Mouse (Mus musculus) kidney, postnatal 4 days (tissue): ENCODE data around the gene Map2k2.
A peak's percentile ranks its signal among the peaks of the same experiment; 100 is the strongest.

Source experiments
- DNase-seq, 2 experiments: peaks; one replicate each; pipeline ENCODE4 v3.0.0; 2021; ENCODE audit warnings: mixed read lengths in 2 of 2

Gene Map2k2

DNA sequence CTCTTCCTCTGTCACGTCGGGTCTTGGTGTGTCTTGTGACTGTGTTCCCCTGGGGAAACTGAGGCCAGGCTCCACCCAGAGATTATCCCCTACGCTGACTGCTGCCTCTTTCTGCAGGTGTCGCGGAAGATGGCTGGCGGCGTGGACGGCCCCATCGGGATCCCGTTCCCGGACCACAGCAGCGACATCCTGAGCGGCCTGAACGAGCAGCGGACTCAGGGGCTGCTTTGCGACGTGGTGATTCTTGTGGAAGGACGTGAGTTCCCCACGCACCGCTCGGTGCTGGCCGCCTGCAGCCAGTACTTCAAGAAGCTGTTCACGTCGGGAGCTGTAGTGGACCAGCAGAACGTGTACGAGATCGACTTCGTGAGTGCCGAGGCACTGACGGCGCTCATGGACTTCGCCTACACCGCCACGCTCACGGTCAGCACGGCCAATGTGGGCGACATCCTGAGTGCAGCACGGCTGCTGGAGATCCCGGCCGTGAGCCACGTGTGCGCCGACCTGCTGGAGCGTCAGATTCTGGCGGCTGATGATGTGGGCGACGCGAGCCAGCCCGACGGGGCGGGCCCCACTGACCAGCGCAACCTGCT is 38.2 kb downstream of the Map2k2 start:
- DNase-seq: no peak

GRCm38 (mm10) chr10:81144667-81145066 is 39.0 kb downstream of the Map2k2 start:
- DNase-seq: peak in 1 of 2 experiments; percentile 37

- DNase-seq: no peak
These were observed 39.6 kb downstream of the Map2k2 start for GRCm38 (mm10) chr10:81145307-81145706.

DNA sequence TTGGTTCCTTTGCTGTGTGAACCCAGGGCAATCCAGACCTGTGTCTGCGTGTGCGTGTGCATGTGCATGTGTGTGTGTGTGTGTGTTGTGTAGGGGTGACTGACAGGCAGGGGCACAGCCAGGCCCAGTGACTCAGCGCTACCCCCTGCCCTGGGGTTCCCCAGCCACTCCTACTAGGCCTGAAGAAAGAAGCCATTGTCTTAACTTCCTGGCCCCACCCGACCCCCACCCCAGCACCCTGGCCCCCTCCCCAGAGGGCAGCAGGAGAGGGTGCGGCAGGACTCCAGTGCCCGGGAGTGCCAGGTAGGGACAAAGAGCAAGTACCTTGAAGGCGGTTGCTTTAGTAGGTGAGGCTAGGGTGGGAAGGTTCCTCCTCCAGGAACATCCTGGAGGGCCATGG is 40.1 kb downstream of the Map2k2 start:
- DNase-seq: no peak

GRCm38 (mm10) chr10:81146296-81146695 is 40.6 kb downstream of the Map2k2 start:
- DNase-seq: no peak

GRCm38 (mm10) chr10:81151261-81151660 is 45.5 kb downstream of the Map2k2 start:
- DNase-seq: no peak

GRCm38 (mm10) chr10:81152609-81153008 is 46.9 kb downstream of the Map2k2 start:
- no peak for DNase-seq

GRCm38 (mm10) chr10:81154313-81154712 is 48.6 kb downstream of the Map2k2 start:
- DNase-seq: no peak

GRCm38 (mm10) chr10:81154736-81155135 is 49.0 kb downstream of the Map2k2 start:
- no peak for DNase-seq

- DNase-seq: peak; percentile 56 to 73
These were observed 56.0 kb downstream of the Map2k2 start for GRCm38 (mm10) chr10:81161602-81162317.

DNA sequence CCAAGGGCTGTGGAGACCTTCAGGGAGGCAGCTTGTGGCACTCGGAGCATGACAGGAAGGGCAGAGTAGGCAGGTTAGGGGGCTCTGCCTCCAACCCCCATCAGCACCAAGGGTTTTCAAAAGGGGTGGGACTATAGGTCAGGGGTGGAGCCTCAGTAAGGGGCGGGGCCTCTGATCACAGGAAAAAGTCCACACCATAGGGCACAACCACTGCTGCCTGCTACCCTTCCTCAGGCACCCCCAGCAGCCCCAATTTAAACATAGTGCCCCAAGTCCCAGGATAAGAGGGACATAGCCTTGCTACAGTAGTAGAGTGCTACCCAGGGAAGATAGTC is 56.6 kb downstream of the Map2k2 start:
- peak in 1 of 2 experiments; percentile 40 for DNase-seq

DNA sequence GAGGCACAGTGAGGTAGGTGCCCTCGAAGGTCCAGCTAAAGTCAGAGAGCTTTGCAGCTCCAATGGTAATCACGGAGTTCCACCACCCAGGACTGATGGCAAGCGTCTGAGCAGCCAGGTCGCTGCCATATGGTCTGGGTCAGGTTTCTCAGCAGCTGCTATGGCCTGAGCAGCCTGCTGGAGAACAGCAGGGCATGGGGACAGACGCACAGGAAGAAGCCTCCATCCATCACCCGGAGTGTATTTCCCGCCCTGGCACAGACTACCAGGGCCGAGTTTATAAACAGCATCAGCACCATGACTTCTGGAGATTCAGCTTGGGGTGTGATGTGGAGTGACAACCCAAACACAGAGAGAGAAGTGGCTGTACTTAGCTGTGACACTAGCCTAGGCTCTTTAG is 59.4 kb downstream of the Map2k2 start:
- no peak for DNase-seq

DNA sequence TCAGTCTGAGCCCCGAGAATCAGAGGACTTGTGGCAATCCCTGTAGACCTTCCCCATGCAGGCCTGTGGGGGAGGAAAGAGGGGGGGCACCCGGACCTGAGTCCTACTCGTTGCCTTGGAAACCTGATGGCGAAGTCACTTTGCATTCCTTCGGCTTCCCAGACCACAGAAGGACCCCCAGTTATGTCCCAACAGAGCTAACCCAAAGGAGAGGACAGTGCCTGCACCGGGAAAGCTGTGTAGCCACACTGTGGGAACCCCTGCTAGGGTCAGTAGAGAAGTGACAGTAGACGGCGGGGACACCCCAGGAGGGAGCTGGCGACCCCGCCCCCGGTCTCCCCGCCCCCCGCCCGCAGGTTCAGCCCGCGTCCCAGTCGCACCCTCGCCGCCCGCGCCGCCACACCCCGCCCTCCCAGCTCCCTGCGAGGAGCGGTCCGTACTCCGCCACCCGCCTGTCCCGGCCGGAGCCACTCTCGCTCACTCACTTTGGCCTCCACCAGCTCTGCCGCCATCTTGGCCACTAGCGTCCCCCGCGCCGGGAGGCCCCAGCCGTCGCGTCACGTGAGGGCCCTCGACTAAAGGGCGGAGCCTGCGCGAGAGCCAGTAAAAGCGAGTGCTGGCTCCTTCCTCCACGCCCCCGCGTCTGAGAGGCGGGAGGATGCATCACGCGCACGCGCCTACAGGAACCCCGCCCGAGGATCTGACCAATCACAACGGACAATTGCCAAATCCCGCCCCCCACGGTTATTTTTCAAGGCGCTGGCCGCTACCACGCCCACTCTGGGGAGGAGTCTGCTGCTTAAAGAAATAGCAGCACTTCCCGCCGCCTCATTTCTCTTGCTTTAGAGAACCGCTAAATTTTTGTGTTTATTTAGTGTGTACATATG is 61.7 kb downstream of the Map2k2 start, which contains the start of gene Pias4:
Gene Pias4 (minus strand): TSS at position 724 of the 887 bp plus-strand sequence.
- peak; percentile 100 for DNase-seq

- peak in 1 of 2 experiments; percentile 61 for DNase-seq
These were observed 62.3 kb downstream of the Map2k2 start for GRCm38 (mm10) chr10:81168087-81168431.

GRCm38 (mm10) chr10:81168521-81169244 is 63.0 kb downstream of the Map2k2 start:
- peak; percentile 89 to 94 for DNase-seq

- peak; percentile 52 to 67 for DNase-seq
These were observed 63.7 kb downstream of the Map2k2 start for GRCm38 (mm10) chr10:81169411-81169900.

DNA sequence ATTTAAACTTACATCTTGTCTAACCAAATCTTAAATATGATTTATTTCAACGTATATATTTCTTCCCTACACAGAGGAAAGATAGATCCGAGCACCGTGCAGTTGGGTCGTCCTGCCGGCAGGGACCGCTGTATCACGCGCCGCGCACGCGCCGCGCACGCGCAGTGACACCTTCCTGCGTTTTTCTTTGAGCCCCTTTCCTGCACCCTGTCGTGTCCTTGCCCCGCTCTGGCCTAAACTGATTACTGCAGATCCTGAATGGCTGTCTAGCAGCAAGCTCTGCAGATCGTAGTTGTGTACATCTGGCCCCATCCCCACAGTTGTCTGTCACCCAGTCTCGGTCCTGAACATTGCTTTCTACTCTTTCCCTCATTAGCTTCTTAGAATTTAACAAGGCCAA is 67.4 kb downstream of the Map2k2 start:
- DNase-seq: peak; percentile 87 to 90

GRCm38 (mm10) chr10:81174617-81175344 is 69.1 kb downstream of the Map2k2 start:
- DNase-seq: peak; percentile 93 to 94

GRCm38 (mm10) chr10:81175345-81175701 is 69.6 kb downstream of the Map2k2 start:
- DNase-seq: peak in 1 of 2 experiments; percentile 33

DNA sequence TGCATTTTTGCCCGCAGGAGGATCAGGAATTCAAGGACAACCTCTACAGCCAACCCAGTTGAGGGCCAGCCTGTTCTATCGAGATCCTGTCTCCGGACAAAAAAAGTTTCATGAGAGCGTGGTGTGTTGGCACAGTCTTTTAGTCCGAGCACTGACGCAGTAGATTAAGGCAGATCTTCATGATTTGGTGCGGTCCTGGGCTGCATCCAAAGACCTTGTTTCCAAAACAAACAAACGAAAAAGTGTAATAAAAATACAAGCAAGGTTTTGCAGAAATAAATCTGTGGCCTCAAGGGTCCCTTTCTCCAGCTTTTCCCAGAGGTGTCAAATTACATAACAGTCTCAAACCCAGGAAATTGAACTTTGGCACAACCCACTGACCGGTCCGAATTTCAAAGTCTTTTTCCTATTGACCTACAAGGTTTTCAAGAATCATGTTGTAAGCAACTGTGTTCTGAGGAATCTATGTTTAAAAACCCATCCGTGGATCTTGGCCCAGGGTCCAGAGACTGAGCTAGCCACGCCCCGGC is 70.3 kb downstream of the Map2k2 start:
- DNase-seq: peak; percentile 66 to 78

DNA sequence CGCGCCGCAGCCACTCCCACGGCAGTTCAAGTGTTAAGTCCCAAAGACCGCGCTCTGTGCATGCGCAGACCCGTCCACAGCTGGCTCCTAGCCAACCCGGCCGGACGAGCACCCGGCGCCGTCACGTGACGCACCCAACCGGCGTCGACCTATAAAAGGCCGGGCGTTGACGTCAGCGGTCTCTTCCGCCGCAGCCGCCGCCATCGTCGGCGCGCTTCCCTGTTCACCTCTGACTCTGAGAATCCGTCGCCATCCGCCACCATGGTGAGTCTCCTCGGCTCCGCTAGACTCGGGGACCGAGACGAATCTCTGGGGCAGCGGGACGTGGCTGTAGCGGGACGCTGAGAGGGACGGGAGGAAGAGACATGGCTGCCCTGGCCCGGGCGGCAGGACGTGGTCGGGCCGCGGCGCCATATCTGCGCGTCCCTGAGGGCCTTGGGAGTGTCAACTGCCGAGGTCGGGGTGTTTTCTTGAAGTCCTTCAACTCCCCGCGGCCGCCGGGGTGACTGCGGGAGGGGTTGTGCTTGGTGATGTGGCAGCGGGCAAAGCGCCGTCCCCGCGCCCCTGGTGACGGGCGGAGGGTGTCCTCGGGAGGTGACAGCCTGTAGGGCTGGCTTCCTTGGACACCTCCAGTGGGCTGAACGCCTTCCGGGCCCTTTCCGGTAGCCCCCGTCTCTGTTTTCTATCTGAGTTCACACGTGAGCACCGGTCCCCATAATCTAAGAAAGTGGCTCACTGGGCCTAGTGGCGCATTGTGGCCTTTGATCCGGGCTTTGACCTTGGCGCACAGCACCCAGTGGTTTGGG is 71.0 kb downstream of the Map2k2 start, which contains the start of gene Eef2:
Gene Eef2 (plus strand): TSS at position 166 of the 806 bp plus-strand sequence.
- DNase-seq: peak; percentile 100
